Mouse (Mus musculus) testis, adult 2 months (tissue): ENCODE data around the gene Mical2.

Experiments
- CTCF ChIP-seq: fragments of 200-500 bp; IDR thresholded peaks from 2 replicates; pipeline ENCODE4 v1.5.1; 2012; ENCODE audit warnings: low read depth, mild to moderate bottlenecking, inconsistent platforms, low read length, moderate library complexity; ENCODE audit not compliant: control insufficient read depth, insufficient read depth, insufficient replicate concordance
- POLR2A ChIP-seq: fragments of 200-500 bp; IDR thresholded peaks from 2 replicates; pipeline ENCODE4 v1.6.1; 2012; ENCODE audit warnings: low read depth, mild to moderate bottlenecking, inconsistent platforms, low read length, moderate library complexity; ENCODE audit not compliant: control insufficient read depth

- TF ChIP-seq CTCF (no peak), POLR2A (no peak)
Observed at GRCm38 (mm10) chr7:112268761-112269425, 43.2 kb downstream of the Mical2 start.
